Mouse (Mus musculus): ENCODE data around the gene Pgbd1. TPM values are rescaled to one million over a fixed set of nuclear protein-coding genes. Genes with fewer than 3 reads are reported as not detected.

Pgbd1 gene
- total and polyA plus RNA-seq, 2 experiments from 2014 or later: 1.5 to 4.7 TPM

DNA sequence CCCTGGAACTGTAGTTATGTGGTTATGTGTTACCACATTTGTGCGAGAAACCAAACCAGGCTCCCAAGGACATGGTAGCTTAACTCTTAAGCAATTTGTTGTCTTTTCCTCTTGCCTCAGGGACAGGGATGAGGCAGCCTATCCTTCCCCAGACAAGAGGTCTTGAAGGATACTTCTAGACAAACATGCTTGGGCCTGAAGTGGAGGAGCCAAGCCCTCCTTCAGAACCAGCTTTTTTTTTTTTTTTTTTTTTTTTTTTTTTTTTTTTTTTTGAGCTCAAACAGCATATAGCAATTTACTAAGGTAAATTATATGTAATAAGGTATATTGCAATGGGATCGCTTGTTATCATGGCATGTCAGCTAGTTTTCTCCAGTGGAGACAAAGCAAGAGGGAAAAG is 25.1 kb downstream of the Pgbd1 start:
- ATAC-seq: no peak
- Histone ChIP-seq H3K4me2 (ENCODE audit: low read depth) (no peak overlapping the region), H3K27ac (ENCODE audit: low read depth, low read length) (no peak overlapping the region), H3K9ac (no peak overlapping the region), H3K9me3 (ENCODE audit: low read length) (no peaks in the 10 kb centered on the region), H3K36me3 (ENCODE audit: insufficient read depth) (no peaks in the 10 kb centered on the region), H3K4me1 (ENCODE audit: insufficient read depth) (no peaks in the 10 kb centered on the region), H3K27me3 (ENCODE audit: insufficient read depth, low read length) (no peaks in the 10 kb centered on the region), H3K4me3 (ENCODE audit: low read depth, low read length) (no peak overlapping the region)
- WGBS: 91% methylated on average over 2 of the region's 2 CpGs
- no peak for DNase-seq
- TF ChIP-seq CTCF (IDR thresholded peaks at IDR 0.05; ENCODE audit: low read depth): no peak

DNA sequence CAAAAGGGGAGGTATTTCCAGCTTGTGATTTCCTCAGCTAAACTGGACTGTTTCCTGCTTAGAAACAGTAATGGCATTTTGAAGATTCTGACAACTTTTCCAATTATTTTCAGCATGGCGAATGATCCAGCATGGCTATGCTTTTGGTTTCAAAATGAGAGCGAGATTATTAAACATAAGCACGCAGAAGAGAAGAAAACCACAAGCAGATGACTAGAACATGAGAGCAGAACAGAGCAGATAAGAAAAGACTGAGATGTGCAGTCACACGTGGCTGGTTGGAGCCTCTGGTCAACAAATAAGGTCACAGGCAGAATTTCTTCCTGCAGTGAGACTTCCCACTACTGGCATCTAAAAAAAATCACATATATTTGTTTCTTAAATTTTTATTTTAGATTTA is 25.6 kb downstream of the Pgbd1 start:
- H3K4me2 ChIP-seq (ENCODE audit: low read depth): no peak overlapping the region
- no peak for TF ChIP-seq CTCF (IDR thresholded peaks at IDR 0.05; ENCODE audit: low read depth)
- H3K4me1 ChIP-seq (ENCODE audit: insufficient read depth): no peaks in the 10 kb centered on the region
- no peak overlapping the region for H3K9ac ChIP-seq
- ATAC-seq (no peak), DNase-seq (no peak)
- no peaks in the 10 kb centered on the region for H3K27me3 ChIP-seq (ENCODE audit: insufficient read depth, low read length)
- 84% methylated on average over 4 of the region's 4 CpGs for WGBS
- H3K27ac ChIP-seq (ENCODE audit: low read depth, low read length): no peak overlapping the region
- no peaks in the 10 kb centered on the region for H3K9me3 ChIP-seq (ENCODE audit: low read length)
- no peaks in the 10 kb centered on the region for H3K36me3 ChIP-seq (ENCODE audit: insufficient read depth)
- H3K4me3 ChIP-seq (ENCODE audit: low read depth, low read length): no peak overlapping the region

DNA sequence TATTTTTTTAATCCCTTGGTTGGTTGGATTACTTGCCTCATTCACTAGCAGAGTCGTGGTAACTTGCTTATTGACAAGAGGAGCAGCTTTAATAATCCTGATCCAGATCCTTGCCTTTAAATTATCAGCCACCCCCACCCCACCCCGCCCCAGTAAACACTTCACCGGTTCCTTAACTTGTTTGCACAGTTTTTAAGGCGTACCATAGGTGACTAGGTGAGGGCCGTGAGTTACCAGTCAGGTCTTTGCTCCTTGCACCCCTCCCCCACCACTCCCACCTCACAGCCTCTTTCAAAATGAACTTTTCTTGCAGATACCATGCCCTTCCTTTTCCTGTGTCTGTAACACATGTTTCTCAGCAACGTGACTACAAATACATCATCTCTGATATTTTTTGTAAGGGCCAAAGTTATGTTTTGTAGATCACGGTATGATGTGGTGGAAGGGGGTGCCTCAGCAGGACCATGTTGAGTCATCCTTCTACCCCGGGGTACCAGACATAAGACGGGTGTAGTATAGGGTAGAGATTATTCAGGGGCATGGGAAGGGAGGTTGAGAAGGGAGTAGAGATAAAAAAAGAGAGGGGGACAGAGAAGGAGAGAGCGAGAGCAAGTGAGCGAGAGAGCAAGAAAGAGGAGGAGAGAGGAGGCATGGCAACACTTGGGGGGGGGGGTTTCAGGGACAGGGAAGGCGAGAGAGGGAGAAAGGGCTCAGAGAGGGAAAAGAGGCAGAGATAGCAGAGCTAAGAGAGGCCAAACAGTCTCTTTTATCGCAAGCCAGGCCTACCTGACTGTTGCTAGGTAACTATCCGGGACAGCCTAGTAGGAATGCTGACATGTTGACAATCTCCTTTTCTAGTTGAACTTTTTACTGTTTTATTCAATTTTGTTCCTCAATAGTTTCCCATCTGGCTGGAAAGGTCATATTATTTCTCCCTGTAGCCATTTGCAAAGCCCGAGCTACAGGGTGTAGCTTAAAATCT is 26.3 kb downstream of the Pgbd1 start:
- no peak for ATAC-seq
- H3K4me3 ChIP-seq (ENCODE audit: low read depth, low read length): no peak overlapping the region
- H3K9me3 ChIP-seq (ENCODE audit: low read length): no peaks in the 10 kb centered on the region
- TF ChIP-seq CTCF (IDR thresholded peaks at IDR 0.05; ENCODE audit: low read depth): no peak
- H3K4me2 ChIP-seq (ENCODE audit: low read depth): no peak overlapping the region
- WGBS: 76% methylated on average over 14 of the region's 15 CpGs
- H3K9ac ChIP-seq: no peak overlapping the region
- no peaks in the 10 kb centered on the region for H3K27me3 ChIP-seq (ENCODE audit: insufficient read depth, low read length)
- no peak for DNase-seq
- no peak overlapping the region for H3K27ac ChIP-seq (ENCODE audit: low read depth, low read length)
- H3K4me1 ChIP-seq (ENCODE audit: insufficient read depth): no peaks in the 10 kb centered on the region
- no peaks in the 10 kb centered on the region for H3K36me3 ChIP-seq (ENCODE audit: insufficient read depth)

DNA sequence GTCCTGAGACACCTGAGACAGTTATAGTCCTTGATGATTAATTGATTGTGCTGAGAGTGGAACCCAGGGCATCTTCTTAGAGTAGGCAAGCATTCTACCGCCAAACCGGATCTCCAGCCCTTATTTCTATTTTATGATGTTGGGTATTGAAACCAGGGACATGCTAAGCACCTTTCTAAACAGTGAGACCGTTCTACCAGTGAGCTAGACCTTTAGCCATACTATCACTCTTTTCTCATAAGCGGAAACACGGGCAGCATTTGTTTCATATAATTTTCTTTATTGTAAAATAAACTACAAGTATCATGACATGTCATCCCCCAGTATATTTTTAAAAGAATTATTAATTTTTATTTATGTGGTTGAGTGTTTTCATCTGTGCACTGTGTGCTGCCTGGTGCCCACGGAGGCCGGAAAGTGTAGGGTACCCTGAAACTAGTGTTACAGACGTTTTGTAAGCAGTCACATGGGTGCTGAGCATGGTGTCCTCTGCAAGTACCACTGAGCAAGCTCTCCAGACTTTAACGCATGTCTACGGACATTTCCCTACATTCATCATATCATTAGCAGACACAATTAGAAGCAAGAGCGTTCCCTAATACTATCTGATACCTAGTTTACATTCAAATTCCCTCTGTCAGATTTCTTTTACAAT is 31.9 kb downstream of the Pgbd1 start:
- 0 out of 2 replicates have a peak, but pooled peaks have one; percentile 27 for ATAC-seq
- H3K27ac ChIP-seq (ENCODE audit: low read depth, low read length): peak overlapping the region; percentile 81

DNA sequence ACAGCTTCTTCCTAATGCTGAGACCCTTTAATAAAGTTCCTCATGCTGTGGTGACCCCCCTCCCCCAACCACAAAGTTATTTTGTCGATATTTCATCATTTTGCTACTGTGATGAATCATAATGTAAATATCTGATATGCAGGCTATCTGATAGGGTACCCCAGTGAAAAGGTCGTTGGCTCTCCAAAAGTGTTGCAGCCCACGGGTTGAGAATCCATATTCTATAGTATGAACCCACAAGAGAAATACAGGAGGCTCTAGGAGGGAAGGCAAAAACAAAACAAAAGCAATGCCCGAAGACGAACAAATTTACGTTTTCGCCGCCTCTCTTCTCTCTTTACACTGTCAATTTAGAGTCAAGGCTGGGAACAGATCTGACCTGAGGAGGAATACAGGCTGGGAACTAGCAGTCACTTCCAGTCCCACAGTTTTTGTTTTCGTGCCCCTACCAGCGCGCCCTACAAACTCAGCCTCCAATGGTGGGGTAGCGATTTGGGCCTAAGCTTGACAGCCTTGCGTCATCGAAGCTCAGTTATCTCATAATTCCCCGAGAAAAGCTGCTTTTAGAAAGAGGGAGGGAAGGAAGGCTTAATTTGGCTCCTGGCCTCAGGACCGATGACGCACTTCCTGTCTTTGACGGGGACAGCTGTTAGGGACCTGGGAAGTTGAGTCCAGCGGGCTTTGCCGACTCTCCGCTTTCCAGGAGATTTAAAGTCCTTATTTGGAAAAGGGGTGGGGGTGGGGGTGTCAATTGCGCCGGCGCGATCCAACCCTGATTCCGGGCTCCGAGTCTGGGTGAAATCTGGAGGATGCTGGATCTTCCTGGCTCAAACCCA is 32.7 kb downstream of the Pgbd1 start:
- TF ChIP-seq CTCF (IDR thresholded peaks at IDR 0.05; ENCODE audit: low read depth): no peak
- Histone ChIP-seq H3K27ac (ENCODE audit: low read depth, low read length) (peak overlapping the region; percentile 81), H3K4me1 (ENCODE audit: insufficient read depth) (peaks cover 6% of the 10 kb centered on the region; the same call in 1 of the 2 replicates), H3K27me3 (ENCODE audit: insufficient read depth, low read length) (no peaks in the 10 kb centered on the region), H3K4me3 (ENCODE audit: low read depth, low read length) (peak overlapping the region; percentile 61), H3K4me2 (ENCODE audit: low read depth) (peak overlapping the region; percentile 72), H3K9ac (peak overlapping the region; percentile 64), H3K36me3 (ENCODE audit: insufficient read depth) (no peaks in the 10 kb centered on the region), H3K9me3 (ENCODE audit: low read length) (no peaks in the 10 kb centered on the region)
- 4% methylated on average over 27 of the region's 27 CpGs for WGBS
- DNase-seq (peak; percentile 92), ATAC-seq (peak; percentile 97)

More for the DNA sequence above, 31.9 kb downstream of the Pgbd1 start:
- 52% methylated on average over 11 of the region's 11 CpGs for WGBS
- peak overlapping the region; percentile 64 for H3K9ac ChIP-seq
- H3K4me2 ChIP-seq (ENCODE audit: low read depth): peak overlapping the region; percentile 72
- DNase-seq: peak; percentile 2
- no peaks in the 10 kb centered on the region for H3K9me3 ChIP-seq (ENCODE audit: low read length)
- no peak for TF ChIP-seq CTCF (IDR thresholded peaks at IDR 0.05; ENCODE audit: low read depth)
- peaks cover 4% of the 10 kb centered on the region; the same call in 1 of the 2 replicates for H3K4me1 ChIP-seq (ENCODE audit: insufficient read depth)
- no peaks in the 10 kb centered on the region for H3K27me3 ChIP-seq (ENCODE audit: insufficient read depth, low read length)
- peak overlapping the region; percentile 61 for H3K4me3 ChIP-seq (ENCODE audit: low read depth, low read length)
- H3K36me3 ChIP-seq (ENCODE audit: insufficient read depth): no peaks in the 10 kb centered on the region

DNA sequence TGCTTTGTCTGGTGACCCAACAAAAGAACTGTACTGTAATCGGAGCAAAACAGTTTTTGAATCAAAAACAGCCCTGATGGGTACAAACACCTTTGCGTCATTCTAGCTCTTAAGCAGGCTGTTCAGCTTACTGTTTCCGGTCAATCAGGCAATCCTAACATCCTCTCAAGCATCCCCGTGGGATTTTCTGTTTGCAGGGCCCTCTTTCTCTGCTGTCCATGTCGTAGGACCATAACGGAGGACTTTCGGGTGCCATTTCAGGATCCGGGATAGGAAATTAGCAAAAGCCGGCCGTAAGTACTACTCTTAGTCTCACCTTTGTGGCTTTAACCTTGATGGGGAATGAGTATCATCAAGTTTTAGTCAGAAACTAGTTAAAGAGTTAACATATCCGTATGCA is 33.5 kb downstream of the Pgbd1 start:
- Histone ChIP-seq H3K36me3 (ENCODE audit: insufficient read depth) (no peaks in the 10 kb centered on the region), H3K9me3 (ENCODE audit: low read length) (no peaks in the 10 kb centered on the region), H3K9ac (0 out of 2 replicates have a peak overlapping the region, but pooled peaks have one; percentile 64), H3K4me1 (ENCODE audit: insufficient read depth) (peaks cover 8% of the 10 kb centered on the region; the same call in 1 of the 2 replicates), H3K27me3 (ENCODE audit: insufficient read depth, low read length) (no peaks in the 10 kb centered on the region), H3K4me2 (ENCODE audit: low read depth) (peak overlapping the region; percentile 72; the same call in 1 of the 2 replicates), H3K27ac (ENCODE audit: low read depth, low read length) (no peak overlapping the region), H3K4me3 (ENCODE audit: low read depth, low read length) (no peak overlapping the region)
- TF ChIP-seq CTCF (IDR thresholded peaks at IDR 0.05; ENCODE audit: low read depth): no peak
- ATAC-seq (no peak), DNase-seq (no peak)
- WGBS: 84% methylated on average over 11 of the region's 11 CpGs
